Mouse (Mus musculus): ENCODE data around the gene Htra3.

Htra3 gene

DNA sequence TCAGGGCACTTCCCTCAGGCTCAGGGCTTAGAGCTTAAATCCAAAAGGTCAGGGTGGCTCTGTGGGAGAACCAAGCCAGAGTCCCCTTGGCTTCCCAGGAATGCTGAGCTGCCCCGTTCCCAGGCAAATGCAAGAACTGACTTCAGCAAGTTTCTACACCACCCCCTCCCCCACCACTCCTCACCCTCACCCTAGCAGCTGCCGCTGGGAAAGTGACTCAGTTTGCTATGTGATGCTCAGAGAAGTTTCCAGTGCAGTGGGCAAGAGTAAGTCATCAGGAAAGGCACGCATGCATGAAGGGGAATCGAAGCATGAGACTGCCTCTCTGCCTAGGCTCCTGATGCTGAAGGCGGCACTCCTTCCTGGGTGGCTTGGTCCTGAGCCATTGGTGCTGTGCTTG lies 62.6 kb downstream of the Htra3 start:
- DNase-seq (ENCODE audit: inconsistent ontology term): peak; percentile 96

DNA sequence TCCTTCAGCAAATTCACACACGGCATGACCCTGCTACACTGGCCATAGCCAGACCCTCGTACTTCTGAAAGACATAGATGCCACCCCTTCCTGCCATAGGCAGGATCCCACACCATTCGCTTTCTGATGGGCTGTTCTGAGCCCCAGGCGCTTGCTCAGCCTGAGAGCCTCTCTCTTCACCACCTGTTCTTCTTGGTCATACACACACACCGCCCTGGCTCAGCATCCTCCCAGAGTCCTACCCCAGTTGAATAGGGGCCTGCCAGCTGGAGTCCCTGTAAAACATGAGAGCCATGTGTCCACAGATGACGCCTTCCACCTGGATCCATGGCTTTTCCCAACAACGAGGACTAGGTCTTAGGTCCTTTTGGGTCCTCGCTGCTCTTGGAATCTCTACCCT lies 66.9 kb downstream of the Htra3 start:
- no peak for DNase-seq (ENCODE audit: inconsistent ontology term)

DNA sequence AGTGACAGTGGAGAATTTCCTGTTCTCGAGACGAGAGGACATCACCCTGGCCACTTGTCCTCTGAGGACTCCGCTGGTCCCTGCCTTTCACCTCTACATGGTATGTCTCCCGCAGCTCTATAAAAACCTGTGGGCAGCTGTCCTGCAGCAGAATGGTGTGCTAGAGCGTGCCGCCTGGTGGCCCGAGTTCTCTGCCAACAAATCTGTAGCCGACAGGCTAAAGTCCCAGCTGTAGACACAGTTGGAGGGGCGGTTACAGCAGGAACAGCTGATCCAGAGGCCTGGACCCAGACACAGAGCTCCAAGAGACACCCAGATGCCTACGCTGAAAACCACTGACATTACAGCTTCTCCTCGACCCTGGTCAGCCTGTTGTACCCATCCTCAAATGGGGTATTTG lies 67.7 kb downstream of the Htra3 start:
- no peak for DNase-seq (ENCODE audit: inconsistent ontology term)

DNA sequence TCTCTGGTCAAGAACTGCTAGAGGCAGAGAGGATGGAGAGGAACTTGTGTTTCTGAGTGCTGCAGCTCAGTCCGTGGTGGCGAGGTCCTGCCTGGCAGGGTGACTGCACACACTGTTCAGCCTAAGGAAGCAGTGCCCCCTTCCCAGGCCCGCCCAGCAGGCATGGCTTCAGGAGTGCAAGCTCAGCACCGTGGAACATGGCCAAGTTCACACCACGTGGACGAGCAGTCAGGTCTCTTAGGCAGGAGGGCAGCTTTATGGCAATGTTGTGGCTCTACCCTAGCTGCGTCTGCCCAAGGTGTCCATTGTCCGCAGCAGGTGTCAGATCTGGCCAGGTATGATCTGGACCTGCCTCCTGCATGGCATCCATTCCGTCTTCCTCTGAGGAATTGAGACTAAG lies 68.4 kb downstream of the Htra3 start:
- DNase-seq (ENCODE audit: inconsistent ontology term): no peak

DNA sequence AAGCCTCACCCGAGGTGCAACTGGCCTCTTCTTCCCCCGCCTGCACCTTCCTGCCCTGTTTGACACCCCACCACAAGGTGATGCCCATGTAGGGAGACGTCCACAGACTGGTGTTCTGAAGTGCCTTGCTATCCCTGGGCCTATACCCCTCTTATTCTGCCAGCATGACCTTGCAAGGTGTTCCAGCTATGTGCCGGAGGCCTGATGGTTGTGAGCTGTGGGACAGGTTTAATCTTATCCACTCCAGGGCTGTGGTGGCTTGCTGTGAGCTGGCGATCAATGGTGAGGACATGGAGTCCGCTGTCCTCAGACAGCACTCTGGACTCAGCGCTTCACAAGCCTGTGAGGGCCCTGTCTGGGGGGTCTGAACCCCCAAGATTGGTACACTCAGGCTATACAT lies 69.2 kb downstream of the Htra3 start:
- no peak for DNase-seq (ENCODE audit: inconsistent ontology term)

DNA sequence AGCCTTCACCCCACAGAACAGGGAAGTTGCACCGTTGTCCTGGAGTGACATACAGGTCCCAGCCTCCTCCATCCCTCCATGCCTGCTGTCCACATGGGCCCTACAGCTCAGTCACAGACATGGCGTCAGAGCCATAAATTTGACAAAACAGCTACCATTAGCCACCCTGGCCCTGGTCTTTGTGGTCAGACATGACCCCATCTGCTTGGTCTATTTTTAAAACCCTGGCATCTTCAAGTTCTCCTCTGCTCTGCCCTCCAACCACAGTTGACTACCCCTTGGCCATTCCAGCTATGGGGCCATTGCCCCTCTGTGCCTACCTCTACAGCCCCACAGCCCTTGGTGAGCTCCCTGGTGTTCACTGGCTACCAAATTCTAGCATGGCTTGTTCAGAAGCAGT lies 69.6 kb downstream of the Htra3 start:
- no peak for DNase-seq (ENCODE audit: inconsistent ontology term)

DNA sequence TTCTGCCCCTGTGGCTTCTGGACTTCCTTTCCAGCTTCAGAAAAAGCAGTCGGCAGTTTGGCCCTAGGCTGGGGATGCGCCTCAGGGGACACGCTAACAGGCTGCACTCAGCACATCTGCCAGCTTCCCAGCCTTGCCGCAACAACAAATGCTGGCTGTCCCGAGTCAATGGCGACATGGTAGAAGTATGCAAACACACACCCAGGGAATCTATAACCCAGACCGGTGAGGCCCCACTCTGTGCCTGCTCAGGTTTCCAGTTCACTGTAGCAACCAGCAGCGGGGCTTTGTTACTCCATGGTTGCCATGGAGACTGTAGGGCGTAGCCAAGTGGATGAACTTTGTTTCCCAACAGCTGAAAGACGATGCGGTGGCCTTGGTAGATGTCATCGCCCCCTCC lies 70.2 kb downstream of the Htra3 start:
- peak; percentile 79 for DNase-seq (ENCODE audit: inconsistent ontology term)

DNA sequence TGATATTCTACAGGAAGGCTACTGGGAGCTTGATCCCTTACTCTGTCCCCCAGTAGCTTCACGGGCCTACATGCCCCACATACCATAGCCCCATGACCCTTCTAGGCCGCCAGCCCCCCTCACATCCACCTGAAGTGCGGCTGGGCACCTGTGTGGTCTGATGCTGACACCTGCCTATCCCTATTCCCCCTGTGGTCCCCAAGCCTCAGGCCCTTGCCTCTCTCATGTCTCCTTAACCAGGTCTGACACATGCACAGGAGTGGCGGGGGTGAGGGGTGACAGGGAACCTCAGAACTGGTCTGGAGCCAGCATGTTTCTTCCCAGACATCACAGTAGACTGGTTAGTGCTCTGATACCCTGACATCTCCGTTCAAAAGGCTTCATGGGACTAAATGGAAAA lies 71.0 kb downstream of the Htra3 start:
- DNase-seq (ENCODE audit: inconsistent ontology term): peak; percentile 19

DNA sequence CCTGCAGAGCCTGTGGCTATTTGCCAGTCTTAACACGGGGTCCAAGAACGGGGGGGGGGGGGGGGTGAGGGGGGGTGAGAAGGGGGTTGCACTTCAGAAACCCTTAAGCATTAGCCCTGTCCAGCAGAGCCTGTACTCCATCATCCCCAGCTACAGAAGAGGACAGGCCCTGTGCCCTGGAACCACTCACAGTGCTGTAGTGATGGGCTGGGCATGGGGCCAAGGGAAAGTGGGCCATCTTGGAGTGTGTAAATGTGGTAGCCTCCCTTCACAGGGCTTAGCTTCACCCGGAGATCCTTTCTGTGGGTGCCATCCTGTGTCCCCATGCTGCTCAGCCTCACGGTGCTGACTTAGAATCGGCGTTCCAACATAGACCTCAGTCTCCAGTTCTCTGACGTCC lies 71.8 kb downstream of the Htra3 start:
- peak; percentile 42 for DNase-seq (ENCODE audit: inconsistent ontology term)

DNA sequence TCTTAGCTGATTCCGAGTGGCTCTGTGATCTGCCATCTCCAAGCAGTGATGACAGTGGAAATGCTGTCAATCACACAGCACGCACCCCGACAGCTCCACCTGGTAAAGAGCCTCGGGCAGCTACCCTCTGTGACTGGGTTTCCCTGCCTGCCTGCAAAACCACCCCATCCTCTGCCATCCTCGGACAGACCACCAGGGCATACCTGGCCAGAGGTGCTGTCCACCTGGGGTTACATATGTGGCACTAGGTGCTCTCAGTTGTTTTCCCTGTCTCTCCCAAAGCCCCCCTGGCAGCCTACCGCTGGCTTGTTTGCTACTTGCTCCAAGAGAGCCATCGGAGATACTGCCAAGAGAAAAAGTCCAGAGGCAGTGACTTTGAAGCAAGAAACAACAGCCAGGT lies 72.8 kb downstream of the Htra3 start:
- DNase-seq (ENCODE audit: inconsistent ontology term): no peak

DNA sequence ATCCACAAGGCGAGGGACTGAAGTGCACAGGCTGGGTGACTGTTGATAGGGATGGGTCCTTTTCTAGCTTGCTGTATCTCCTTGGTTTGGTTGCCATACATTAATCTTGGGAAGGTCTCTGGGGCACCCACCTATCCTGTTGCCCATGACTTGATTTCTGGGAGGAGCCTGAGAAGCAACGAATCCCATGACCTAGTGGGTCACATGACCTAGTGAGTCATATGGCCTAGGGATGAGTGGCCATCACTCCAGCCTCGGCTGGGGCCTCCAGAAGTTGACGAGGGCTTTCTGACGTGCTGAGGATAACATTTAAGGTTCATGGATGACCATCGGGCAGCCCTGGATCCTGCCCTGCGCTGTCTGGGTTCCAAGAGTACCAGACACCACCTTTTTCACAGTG lies 74.2 kb downstream of the Htra3 start:
- DNase-seq (ENCODE audit: inconsistent ontology term): no peak
